Mouse (Mus musculus): ENCODE data around the gene S100a13. TPM values are rescaled to one million over a fixed set of nuclear protein-coding genes. Genes with fewer than 3 reads are reported as not detected.

S100a13 gene
- polyA plus RNA-seq, 1 experiment from 2014 or later, result 39.0 TPM

- no peak overlapping the region for H3K9ac ChIP-seq
- no peak overlapping the region for H3K4me2 ChIP-seq
- H3K27ac ChIP-seq, result no peak overlapping the region
- peaks cover 12% of the 10 kb centered on the region; the same call in 1 of the 2 replicates for H3K4me1 ChIP-seq
- no peak for ATAC-seq (ENCODE audit: insufficient read depth, low FRiP score, low read depth)
- 60% methylated on average over 1 of the region's 1 CpGs for WGBS
- no peaks in the 10 kb centered on the region for H3K9me3 ChIP-seq
- no peak overlapping the region for H3K4me3 ChIP-seq (replicated peaks)
- H3K27me3 ChIP-seq (replicated peaks), result no peaks in the 10 kb centered on the region
- H3K36me3 ChIP-seq, result no peaks in the 10 kb centered on the region
Measured at GRCm38 (mm10) chr3:90535446-90535845, 21.2 kb downstream of the S100a13 start.

DNA sequence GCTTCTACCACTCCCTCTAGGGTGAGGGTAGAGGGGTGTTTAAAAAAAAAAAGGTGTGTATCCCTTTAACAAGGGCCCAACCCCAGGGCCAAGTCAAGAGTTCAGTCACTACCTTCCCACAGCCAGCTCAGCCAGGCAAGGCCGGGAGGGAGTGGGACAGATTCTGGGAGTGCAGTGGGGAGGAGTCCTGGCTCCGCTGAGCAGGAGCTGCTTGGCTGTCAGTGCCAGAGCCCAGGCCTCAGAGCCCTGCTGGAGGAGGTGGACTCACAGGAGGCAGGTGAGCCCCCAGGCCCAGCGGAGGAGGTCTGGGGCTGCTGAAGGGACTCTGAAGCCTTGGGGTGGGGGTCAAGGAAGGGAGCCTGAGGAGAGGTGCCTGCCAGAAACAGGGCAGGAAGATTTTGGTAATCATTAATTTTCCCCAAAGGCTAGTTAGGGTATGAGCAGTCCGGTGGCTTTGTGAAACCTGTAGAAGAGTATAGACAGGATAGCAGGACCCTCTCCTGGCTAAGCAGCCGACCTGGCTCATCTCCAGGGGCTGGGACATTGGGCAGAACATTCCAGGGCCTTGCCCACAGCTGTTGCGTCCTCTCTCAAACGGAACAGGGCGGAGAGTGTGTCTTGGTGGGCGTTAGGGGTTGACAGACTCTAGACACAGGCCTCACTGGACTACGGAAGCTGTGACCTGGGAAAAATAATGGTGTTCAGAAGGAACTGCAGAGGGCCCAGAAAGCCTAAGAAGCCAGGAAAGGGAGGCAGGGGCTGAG lies 23.1 kb downstream of the S100a13 start, which contains the start of gene S100a16:
S100a16 (plus strand) TSS at position 114 of the 764 bp plus-strand sequence.
- Histone ChIP-seq H3K4me2 (peak within 1 kb of the TSS; percentile 53), H3K36me3 (no peaks in the 10 kb centered on the region), H3K27me3 (replicated peaks) (no peaks in the 10 kb centered on the region), H3K9me3 (no peaks in the 10 kb centered on the region), H3K4me1 (peaks cover 12% of the 10 kb centered on the region; the same call in 1 of the 2 replicates), H3K4me3 (replicated peaks) (peak within 1 kb of the TSS; percentile 40), H3K27ac (peak within 1 kb of the TSS; percentile 89), H3K9ac (peak within 1 kb of the TSS; percentile 19; the same call in 1 of the 2 replicates)
- peak; percentile 87 for ATAC-seq (ENCODE audit: insufficient read depth, low FRiP score, low read depth)
- WGBS, result 31% methylated on average over 10 of the region's 10 CpGs

DNA sequence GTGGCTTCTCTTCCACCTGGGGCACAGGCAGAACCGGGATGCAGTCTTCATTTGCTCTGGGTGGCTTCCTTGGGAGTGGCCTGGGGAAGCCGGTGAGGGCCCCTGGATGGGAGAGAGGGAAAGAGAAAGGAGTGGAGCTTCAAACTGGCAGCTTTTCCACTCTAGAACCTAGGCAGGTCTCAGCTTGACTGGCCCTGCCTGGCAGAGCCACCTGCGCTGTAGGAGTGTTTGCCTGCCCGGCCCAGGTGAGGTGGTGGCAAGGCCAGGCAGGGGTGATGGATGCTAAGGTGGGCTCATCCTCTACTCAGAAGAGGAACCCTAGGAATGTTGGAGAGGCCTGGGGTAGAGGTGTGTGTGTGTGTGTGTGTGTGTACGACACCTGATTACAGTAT lies 23.7 kb downstream of the S100a13 start:
- peak overlapping the region; percentile 89 for H3K27ac ChIP-seq
- no peaks in the 10 kb centered on the region for H3K9me3 ChIP-seq
- peak; percentile 32; the same call in 1 of the 2 replicates for ATAC-seq (ENCODE audit: insufficient read depth, low FRiP score, low read depth)
- no peaks in the 10 kb centered on the region for H3K27me3 ChIP-seq (replicated peaks)
- H3K36me3 ChIP-seq, result no peaks in the 10 kb centered on the region
- H3K9ac ChIP-seq, result peak overlapping the region; percentile 19; the same call in 1 of the 2 replicates
- H3K4me1 ChIP-seq, result peaks cover 12% of the 10 kb centered on the region; the same call in 1 of the 2 replicates
- H3K4me3 ChIP-seq (replicated peaks), result peak overlapping the region; percentile 40
- H3K4me2 ChIP-seq, result peak overlapping the region; percentile 53
- WGBS, result 53% methylated on average over 5 of the region's 5 CpGs

GRCm38 (mm10) chr3:90540904-90541303 lies 26.7 kb downstream of the S100a13 start:
- Histone ChIP-seq H3K4me3 (replicated peaks) (no peak overlapping the region), H3K36me3 (no peaks in the 10 kb centered on the region), H3K9me3 (no peaks in the 10 kb centered on the region), H3K27me3 (replicated peaks) (no peaks in the 10 kb centered on the region), H3K4me2 (peak overlapping the region; percentile 29), H3K27ac (no peak overlapping the region), H3K4me1 (peaks cover 12% of the 10 kb centered on the region; the same call in 1 of the 2 replicates), H3K9ac (no peak overlapping the region)
- ATAC-seq (ENCODE audit: insufficient read depth, low FRiP score, low read depth), result no peak
- WGBS, result 52% methylated on average over 4 of the region's 4 CpGs

DNA sequence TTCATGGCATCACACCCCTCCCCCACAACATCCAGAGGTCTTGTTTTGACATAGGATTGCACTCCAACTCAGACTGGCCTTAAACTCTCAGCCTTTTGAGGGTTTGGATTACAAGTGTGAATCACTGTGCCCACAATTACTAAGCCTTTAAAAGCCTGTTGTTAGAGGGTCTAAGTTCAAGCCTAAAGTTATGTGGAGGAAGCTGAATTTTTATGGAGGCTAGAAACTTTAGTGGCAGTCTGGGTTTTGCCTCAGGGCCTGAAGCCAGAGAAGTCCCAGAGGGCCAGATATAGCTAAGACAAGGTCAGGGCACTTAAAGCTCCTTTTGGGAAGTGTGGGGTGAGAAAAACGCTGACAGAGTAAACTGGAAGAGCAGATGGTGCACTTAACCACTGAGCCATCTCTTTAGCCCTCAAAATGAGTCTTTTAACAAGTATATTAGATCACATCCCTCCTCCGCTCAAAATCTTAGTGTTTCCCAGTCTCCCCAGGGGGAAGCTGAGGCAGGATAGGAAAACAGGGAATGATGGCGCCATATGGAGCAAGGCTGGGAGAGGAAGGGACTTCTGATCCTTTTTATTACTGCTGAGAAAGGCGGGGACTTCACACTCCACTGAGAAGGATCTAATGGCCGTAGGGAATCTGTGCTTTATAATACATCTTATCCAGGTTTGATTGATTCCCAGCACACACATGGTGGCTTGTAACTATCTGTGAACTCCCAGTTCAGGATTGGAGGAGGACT lies 35.6 kb downstream of the S100a13 start:
- H3K4me3 ChIP-seq (replicated peaks), result no peak overlapping the region
- H3K9ac ChIP-seq, result no peak overlapping the region
- no peak; the same call in 1 of the 2 replicates for ATAC-seq (ENCODE audit: insufficient read depth, low FRiP score, low read depth)
- H3K27ac ChIP-seq, result no peak overlapping the region
- H3K4me2 ChIP-seq, result no peak overlapping the region
- H3K27me3 ChIP-seq (replicated peaks), result no peaks in the 10 kb centered on the region
- WGBS, result 55% methylated on average over 5 of the region's 5 CpGs
- no peaks in the 10 kb centered on the region for H3K9me3 ChIP-seq
- no peaks in the 10 kb centered on the region for H3K4me1 ChIP-seq
- no peaks in the 10 kb centered on the region for H3K36me3 ChIP-seq

GRCm38 (mm10) chr3:90550421-90550790 lies 36.2 kb downstream of the S100a13 start:
- H3K4me2 ChIP-seq, result no peak overlapping the region

DNA sequence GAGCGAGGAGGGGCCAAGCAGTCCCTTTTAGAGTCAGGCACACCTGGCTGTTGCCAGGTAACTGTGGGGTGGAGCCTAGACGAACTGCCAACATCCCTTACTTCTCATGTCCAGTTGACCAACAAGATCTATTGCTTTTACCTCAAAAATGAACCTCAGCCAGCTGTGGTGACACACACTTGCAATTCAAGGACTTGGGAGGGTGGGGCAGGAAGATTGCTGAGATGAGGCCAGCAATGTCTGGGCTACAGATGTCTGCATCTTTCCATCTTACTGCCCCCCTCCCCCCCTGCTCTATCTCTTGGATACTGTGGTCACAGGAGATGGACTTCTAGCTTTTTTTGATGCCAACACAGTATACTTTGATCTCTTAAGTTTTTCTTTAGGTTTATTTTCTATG lies 38.0 kb downstream of the S100a13 start:
- no peak for ATAC-seq (ENCODE audit: insufficient read depth, low FRiP score, low read depth)
- no peaks in the 10 kb centered on the region for H3K27me3 ChIP-seq (replicated peaks)
- H3K4me1 ChIP-seq, result no peaks in the 10 kb centered on the region
- H3K36me3 ChIP-seq, result no peaks in the 10 kb centered on the region
- H3K9ac ChIP-seq, result no peak overlapping the region
- 72% methylated on average over 2 of the region's 2 CpGs for WGBS
- H3K4me3 ChIP-seq (replicated peaks), result no peak overlapping the region
- H3K9me3 ChIP-seq, result no peaks in the 10 kb centered on the region
- H3K27ac ChIP-seq, result no peak overlapping the region
- no peak overlapping the region for H3K4me2 ChIP-seq

More at GRCm38 (mm10) chr3:90550421-90550790, 36.2 kb downstream of the S100a13 start:
- H3K27ac ChIP-seq, result no peak overlapping the region
- no peak for ATAC-seq (ENCODE audit: insufficient read depth, low FRiP score, low read depth)
- H3K4me1 ChIP-seq, result no peaks in the 10 kb centered on the region
- 79% methylated on average over 2 of the region's 2 CpGs for WGBS
- no peaks in the 10 kb centered on the region for H3K9me3 ChIP-seq
- no peaks in the 10 kb centered on the region for H3K36me3 ChIP-seq
- H3K4me3 ChIP-seq (replicated peaks), result no peak overlapping the region
- no peaks in the 10 kb centered on the region for H3K27me3 ChIP-seq (replicated peaks)
- no peak overlapping the region for H3K9ac ChIP-seq

GRCm38 (mm10) chr3:90555954-90556353 lies 41.7 kb downstream of the S100a13 start:
- ATAC-seq (ENCODE audit: insufficient read depth, low FRiP score, low read depth), result no peak
- Histone ChIP-seq H3K4me2 (no peak overlapping the region), H3K36me3 (no peaks in the 10 kb centered on the region), H3K27me3 (replicated peaks) (no peaks in the 10 kb centered on the region), H3K4me1 (no peaks in the 10 kb centered on the region), H3K27ac (no peak overlapping the region), H3K9me3 (no peaks in the 10 kb centered on the region), H3K9ac (no peak overlapping the region), H3K4me3 (replicated peaks) (no peak overlapping the region)
- 59% methylated on average over 5 of the region's 5 CpGs for whole genome bisulfite sequencing

GRCm38 (mm10) chr3:90560008-90560628 lies 45.9 kb downstream of the S100a13 start, which contains the start of gene S100a3:
Gene S100a3 (plus strand): TSS chr3:90560578.
- H3K4me1 ChIP-seq, result no peaks in the 10 kb centered on the region
- H3K9me3 ChIP-seq, result no peaks in the 10 kb centered on the region
- no peak within 1 kb of the TSS for H3K27ac ChIP-seq
- no peak within 1 kb of the TSS for H3K4me3 ChIP-seq (replicated peaks)
- H3K27me3 ChIP-seq (replicated peaks), result no peaks in the 10 kb centered on the region
- no peak within 1 kb of the TSS for H3K4me2 ChIP-seq
- H3K36me3 ChIP-seq, result no peaks in the 10 kb centered on the region
- no peak for ATAC-seq (ENCODE audit: insufficient read depth, low FRiP score, low read depth)
- 73% methylated on average over 6 of the region's 6 CpGs for WGBS
- H3K9ac ChIP-seq, result no peak within 1 kb of the TSS

Measured in stomach, embryonic 15.5 days (tissue).